Mouse (Mus musculus): Measurements from ENCODE around the gene Fut7.
A peak's percentile ranks its signal among the peaks of the same experiment; 100 is the strongest.
"Not testable (repeated sequence)": the region's sequence is repeated elsewhere in the genome, so short reads cannot be mapped to it uniquely, and the experiment has no call there.

Fut7 gene

GRCm38 (mm10) chr2:25422587-25423410, at the start of gene Fut7:
Fut7 (plus strand) TSS chr2:25423267.
- ATAC-seq (ENCODE audit: insufficient number of reproducible peaks, low FRiP score, low TSS enrichment) = no peak

DNA sequence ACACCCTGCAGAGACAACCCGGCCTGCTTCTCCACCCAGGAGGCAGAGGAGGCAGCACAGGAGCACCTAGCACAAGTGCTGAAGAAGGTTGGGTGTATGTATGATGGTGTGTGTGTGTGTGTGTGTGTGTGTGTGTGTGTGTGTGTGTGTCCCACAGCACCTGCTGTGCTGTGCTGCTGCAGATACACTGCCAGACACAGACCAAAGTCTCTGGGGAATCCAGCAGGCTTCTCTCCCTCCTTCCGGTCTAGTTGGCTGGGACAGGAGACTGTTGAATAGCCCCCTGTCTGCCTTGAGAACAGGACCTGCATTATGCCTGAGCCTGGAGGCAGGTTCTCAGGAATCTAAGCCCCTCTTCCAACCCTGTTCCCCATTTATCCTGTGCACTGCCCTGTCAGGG, 49.6 kb upstream of the Fut7 start:
- ATAC-seq (ENCODE audit: insufficient number of reproducible peaks, low FRiP score, low TSS enrichment) = no peak

DNA sequence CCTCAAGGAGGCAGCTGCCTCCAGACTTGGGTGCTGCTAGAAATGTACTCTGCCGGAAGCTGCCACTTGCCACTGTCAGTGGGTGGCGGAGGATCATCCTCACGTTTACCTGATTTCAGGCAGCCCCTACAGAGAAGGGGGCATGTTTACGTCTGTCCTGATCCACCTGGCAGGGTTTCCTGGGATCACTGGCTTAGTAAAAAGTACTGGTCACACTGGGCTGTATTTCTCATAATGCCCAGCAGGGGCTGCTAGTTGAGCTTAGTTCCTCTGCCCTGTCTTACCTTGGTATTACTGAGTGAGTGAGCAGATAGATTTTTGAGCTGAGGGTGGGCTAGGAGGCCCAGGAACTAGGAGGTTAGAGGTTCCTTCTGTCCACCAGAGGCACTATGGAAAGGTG, 46.5 kb upstream of the Fut7 start:
- ATAC-seq (ENCODE audit: insufficient number of reproducible peaks, low FRiP score, low TSS enrichment) = no peak

GRCm38 (mm10) chr2:25384492-25384891, 38.6 kb upstream of the Fut7 start:
- ATAC-seq (ENCODE audit: insufficient number of reproducible peaks, low FRiP score, low TSS enrichment) = no peak

DNA sequence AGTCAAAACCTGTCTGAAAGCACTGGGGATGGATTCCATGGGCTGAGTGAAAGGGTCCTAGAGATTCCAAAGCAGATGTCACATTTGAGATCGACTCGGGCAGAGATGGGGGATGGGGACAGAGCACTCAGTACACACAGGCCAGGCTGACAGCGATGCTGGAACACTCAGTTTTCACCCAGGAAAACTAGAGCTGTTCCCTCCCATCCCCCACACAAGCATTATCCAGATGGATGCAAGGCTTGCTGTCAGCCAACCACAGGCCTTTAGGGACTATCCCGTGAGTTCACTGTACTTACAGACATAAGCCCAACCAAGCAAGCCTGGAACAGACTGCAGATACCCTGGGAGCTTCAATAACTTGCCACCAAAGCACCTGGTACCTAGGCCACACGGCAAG, 31.8 kb upstream of the Fut7 start:
- no peak for ATAC-seq (ENCODE audit: insufficient number of reproducible peaks, low FRiP score, low TSS enrichment)

- 0 out of 2 replicates have a peak, but pooled peaks have one; percentile 3 for ATAC-seq (ENCODE audit: insufficient number of reproducible peaks, low FRiP score, low TSS enrichment)
Observed at GRCm38 (mm10) chr2:25394281-25395221, 28.5 kb upstream of the Fut7 start.

DNA sequence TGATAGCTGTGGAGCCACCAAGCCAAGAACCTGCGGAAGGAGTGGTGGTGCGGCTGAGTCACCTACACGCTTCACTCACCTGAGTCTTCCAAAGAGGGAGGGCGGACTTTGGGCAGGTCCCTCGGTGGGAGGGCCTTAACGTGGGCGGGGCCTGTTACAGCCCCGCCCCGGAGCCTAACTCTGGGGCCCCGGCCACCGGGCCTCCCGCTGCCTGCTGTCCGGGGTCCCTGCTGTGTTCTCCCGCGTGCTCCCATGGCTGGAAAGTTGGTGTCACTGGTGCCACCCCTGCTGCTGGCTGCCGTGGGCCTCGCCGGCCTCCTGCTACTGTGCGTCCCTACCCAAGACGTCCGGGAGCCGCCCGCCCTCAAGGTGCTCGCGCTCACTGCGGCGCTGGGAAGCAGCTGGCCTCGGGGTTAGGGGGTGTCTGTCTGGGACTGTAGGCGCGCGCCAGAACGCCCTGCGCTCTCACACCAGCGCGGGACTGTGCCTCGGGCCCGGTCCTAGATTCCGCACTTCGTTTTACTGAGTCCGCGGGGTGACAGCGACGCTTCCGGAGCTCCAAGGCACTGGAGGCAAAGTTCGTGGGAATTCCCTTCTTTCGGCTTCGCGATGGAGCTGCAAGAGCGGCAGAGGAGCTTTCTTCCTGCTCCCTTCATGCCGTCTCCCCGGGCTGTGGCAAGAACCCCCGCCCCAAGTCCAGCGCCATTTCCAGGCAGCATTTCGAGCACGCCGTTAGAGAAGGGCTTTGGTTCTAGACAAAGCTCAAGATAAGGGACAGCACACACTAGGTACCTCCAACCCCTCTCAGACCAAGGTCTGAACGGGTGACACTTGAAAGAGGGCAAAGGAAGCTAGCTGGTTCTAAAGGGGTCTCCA, 27.1 kb upstream of the Fut7 start, which contains the start of gene Entpd2:
Gene Entpd2, plus strand, starts transcription at position 154 of the 876 bp plus-strand sequence.
- ATAC-seq (ENCODE audit: insufficient number of reproducible peaks, low FRiP score, low TSS enrichment) = no peak

DNA sequence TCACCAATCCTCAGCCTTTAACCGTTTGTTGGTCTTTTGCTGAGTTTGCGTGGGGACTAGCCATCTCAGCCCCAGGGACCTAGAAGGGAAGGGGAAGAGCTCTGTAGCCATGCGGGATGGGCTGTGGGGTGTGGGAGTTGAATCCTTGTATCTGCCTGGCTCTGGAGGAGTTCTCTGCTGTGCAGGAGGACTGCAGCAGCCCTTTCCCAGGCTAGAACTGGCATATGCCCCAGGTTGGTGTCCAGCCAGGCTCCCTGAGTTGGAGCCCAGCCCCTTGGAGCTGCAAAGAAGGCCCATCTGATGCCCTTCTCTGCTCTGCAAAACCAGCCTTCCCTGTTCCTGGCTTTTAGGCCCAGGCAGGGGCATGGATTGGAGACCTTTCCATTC, 26.5 kb upstream of the Fut7 start:
- peak; percentile 45; the same call in 1 of the 2 replicates for ATAC-seq (ENCODE audit: insufficient number of reproducible peaks, low FRiP score, low TSS enrichment)

- ATAC-seq (ENCODE audit: insufficient number of reproducible peaks, low FRiP score, low TSS enrichment) = no peak
Observed at GRCm38 (mm10) chr2:25397010-25397409, 26.1 kb upstream of the Fut7 start.

DNA sequence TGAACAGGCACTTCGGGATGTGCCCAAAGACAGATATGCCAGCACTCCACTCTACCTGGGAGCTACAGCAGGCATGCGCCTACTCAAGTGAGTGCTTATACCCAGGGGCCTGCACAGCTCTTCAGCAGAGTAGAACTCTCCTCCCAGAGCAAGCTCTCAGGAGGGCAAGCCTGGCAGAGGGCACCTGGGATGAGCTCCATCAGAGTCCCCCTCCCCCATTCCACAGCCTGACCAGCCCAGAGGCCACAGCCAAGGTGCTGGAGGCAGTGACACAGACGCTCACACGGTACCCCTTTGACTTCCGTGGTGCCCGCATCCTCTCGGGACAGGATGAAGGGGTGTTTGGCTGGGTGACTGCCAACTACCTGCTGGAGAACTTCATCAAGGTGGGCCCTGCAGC, 25.0 kb upstream of the Fut7 start:
- no peak for ATAC-seq (ENCODE audit: insufficient number of reproducible peaks, low FRiP score, low TSS enrichment)

GRCm38 (mm10) chr2:25399051-25399450, 24.0 kb upstream of the Fut7 start, which contains the start of gene Npdc1:
Npdc1 (plus strand) TSS chr2:25399351.
- no peak for ATAC-seq (ENCODE audit: insufficient number of reproducible peaks, low FRiP score, low TSS enrichment)

DNA sequence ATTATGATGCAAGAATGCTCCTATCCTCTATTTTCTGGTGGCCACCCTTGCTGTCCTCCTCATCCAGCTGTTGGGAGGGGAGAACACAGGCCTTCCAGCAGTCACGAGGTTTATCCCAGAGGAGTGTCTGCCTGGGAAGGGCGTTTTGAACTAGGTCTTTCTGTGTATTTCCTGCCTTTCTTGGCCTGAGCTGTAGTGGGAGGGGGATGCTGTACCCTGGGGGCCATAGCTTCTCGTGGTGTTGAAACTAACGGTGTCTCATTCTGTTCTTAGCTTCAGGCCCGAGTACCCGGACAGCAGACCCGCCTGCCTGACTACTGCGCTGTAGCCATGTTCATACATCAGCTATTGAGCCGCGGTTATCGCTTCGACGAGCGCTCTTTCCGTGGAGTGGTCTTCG, 22.8 kb upstream of the Fut7 start:
- no peak for ATAC-seq (ENCODE audit: insufficient number of reproducible peaks, low FRiP score, low TSS enrichment)

DNA sequence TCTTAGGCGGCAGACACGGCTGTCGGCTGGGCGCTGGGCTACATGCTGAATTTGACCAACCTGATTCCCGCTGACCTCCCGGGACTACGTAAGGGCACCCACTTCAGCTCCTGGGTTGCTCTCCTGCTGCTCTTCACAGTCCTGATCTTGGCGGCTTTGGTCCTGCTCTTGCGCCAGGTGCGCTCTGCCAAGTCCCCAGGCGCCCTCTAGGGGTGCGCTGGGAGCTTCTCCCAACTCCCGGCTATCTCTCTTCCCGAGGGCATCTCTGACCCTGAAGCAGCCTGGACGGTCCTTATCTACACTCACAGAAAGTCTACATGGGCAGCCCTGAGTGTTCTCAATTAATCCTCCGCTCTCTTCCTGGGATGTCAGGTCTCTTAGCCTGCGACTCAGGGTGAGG, 22.3 kb upstream of the Fut7 start:
- no peak for ATAC-seq (ENCODE audit: insufficient number of reproducible peaks, low FRiP score, low TSS enrichment)

DNA sequence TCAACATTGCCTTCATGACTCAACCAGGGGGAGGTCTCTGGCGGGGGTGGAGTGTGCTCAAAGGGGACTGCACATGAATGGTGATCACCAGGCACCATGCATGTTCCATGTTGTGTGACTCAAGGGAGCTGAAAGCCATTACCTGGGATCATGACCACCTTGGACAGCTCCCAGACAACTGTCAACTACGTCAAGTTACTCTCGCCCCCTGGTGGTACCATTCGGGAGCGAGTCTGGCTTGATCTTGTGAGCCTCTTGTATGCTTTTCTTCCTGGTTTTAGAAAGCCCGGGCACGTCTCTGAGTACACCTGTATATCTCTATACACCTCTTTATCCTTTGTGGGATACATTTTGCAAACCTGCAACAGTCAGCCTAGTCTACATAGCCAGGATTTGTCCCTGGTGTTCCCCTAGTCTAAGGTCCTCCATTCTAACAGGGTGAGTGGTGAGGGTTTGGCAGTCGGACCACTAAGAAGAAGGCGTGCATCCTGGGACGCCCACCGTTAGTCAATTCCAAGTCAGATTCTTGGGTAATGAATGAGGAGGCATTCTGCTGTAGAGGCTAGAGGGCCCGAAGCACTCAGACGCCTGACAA, 20.6 kb upstream of the Fut7 start:
- ATAC-seq (ENCODE audit: insufficient number of reproducible peaks, low FRiP score, low TSS enrichment) = peak; percentile 36

DNA sequence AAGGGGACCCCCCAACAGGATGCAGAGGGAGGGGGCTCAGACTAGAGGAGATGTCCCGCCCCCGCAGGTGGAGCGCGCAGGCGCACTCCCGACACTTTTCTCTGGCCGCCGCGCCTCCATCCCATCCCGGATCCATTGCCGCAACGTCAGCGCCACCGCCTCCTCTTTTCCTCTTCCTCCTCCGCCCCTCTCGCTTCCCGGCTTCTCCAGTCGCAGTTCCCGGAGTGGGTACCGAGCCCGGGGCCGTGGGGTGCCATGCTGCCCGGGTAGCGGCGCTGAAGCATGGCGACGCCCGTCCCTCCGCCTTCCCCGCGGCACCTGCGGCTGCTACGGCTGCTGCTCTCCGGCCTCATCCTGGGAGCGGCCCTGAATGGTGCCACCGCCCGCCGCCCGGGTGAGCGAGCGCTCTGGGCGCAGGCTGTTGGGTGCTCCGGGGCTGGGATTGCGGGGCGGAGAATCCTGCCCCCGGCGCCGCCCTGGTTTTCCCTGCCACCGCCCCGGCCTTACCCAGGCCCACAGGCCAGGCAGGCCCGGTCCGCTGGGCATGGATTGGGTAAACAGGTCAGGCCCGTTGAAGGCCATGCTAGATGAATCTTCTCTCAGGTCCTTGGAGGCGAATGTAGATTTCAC, 20.0 kb upstream of the Fut7 start:
- peak; percentile 38; the same call in 1 of the 2 replicates for ATAC-seq (ENCODE audit: insufficient number of reproducible peaks, low FRiP score, low TSS enrichment)

GRCm38 (mm10) chr2:25403994-25404393, 19.1 kb upstream of the Fut7 start:
- no peak for ATAC-seq (ENCODE audit: insufficient number of reproducible peaks, low FRiP score, low TSS enrichment)

- ATAC-seq (ENCODE audit: insufficient number of reproducible peaks, low FRiP score, low TSS enrichment) = no peak
Observed at GRCm38 (mm10) chr2:25408908-25409307, 14.2 kb upstream of the Fut7 start.

- ATAC-seq (ENCODE audit: insufficient number of reproducible peaks, low FRiP score, low TSS enrichment) = not testable (repeated sequence)
Observed at GRCm38 (mm10) chr2:25413436-25413835, 9.6 kb upstream of the Fut7 start.

DNA sequence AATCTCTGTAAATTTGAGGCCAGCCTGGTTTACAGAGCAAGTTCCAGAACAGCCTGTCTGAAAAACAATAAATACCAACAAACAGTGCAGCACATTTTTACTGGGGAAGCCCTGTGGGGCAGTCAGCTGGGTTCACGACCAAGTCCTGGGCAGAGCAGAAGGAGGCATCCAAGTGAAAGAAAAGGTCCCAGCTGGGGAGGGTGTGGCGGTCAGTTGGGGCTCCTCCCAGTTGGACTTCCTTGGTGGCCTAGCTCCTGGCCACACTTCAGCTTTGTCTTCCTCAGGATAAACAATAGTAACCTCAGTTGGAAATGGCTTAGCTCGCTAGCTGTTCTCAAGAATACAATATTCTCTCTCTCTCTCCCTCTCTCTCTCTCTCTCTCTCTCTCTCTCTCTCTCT, 5.6 kb upstream of the Fut7 start:
- ATAC-seq (ENCODE audit: insufficient number of reproducible peaks, low FRiP score, low TSS enrichment) = no peak

All from cerebellum, adult (tissue).